Mouse (Mus musculus) intestine, postnatal 0 days (tissue): ENCODE results near the gene Vps9d1. TPM values are rescaled to one million over a fixed set of nuclear protein-coding genes. Genes with fewer than 3 reads are reported as not detected.
"Not testable (repeated sequence)": the region's sequence is repeated elsewhere in the genome, so short reads cannot be mapped to it uniquely, and the experiment has no call there.

ENCODE experiments used
- ATAC-seq: fragments of 200-750 bp; cut with Nextera tagmentation; 2 replicates; pipeline ENCODE4 v1.8.0; 2017; ENCODE audit warnings: mild to moderate bottlenecking, moderate TSS enrichment, moderate library complexity
- H3K27ac ChIP-seq: fragments of 300-500 bp; sonication (generic); 2 replicates; pipeline ENCODE4 v1.5.1; 2014; ENCODE audit warnings: mild to moderate bottlenecking, low read depth, low read length, moderate library complexity
- H3K27me3 ChIP-seq: fragments of 300-500 bp; sonication (generic); replicated peaks from 2 replicates; pipeline ENCODE4 v1.6.1; 2014; ENCODE audit warnings: low read length, mixed read lengths; ENCODE audit not compliant: control insufficient read depth, insufficient read depth
- H3K36me3 ChIP-seq: fragments of 300-500 bp; sonication (generic); 2 replicates; pipeline ENCODE4 v1.6.1; 2014; ENCODE audit warnings: mild to moderate bottlenecking, moderate library complexity; ENCODE audit not compliant: control insufficient read depth, insufficient read depth
- H3K4me1 ChIP-seq: fragments of 300-500 bp; sonication (generic); replicated peaks from 2 replicates; pipeline ENCODE4 v1.6.1; 2014; ENCODE audit warnings: antibody characterized with exemption, low read length, mixed read lengths; ENCODE audit not compliant: control insufficient read depth, insufficient read depth
- H3K4me2 ChIP-seq: fragments of 300-500 bp; sonication (generic); replicated peaks from 2 replicates; pipeline ENCODE4 v1.6.1; 2014; ENCODE audit warnings: low read depth, mild to moderate bottlenecking, moderate library complexity
- H3K4me3 ChIP-seq: fragments of 300-500 bp; sonication (generic); 2 replicates; pipeline ENCODE4 v1.5.1; 2014; ENCODE audit warnings: low read depth, low read length
- H3K9ac ChIP-seq: fragments of 300-500 bp; sonication (generic); 2 replicates; pipeline ENCODE4 v1.6.1; 2014; ENCODE audit warnings: mild to moderate bottlenecking, low read depth, low read length
- H3K9me3 ChIP-seq: fragments of 300-500 bp; sonication (generic); 2 replicates; pipeline ENCODE4 v1.6.1; 2016; ENCODE audit warnings: mixed run types; ENCODE audit not compliant: control insufficient read depth
- CTCF ChIP-seq: sonication (generic); IDR thresholded peaks from 2 replicates; pipeline ENCODE4 v1.5.1; 2016; ENCODE audit warnings: low read depth, mild to moderate bottlenecking, control low read depth, antibody characterized with exemption, moderate library complexity
- WGBS: fragments of 180-500 bp; shearing (Covaris S2); extraction: QIAGEN DNeasy Blood & Tissue Kit; methylation state at CpG from one replicate; pipeline ENCODE4 v1.1.7; 2014; 5-methylcytosine and 5-hydroxymethylcytosine counted together
- polyA plus RNA-seq: library from polyadenylated mRNA; unstranded; fragments of >200 nt; fragmentation: Nextera tagmentation; extraction: Ambion mirVana; gene quantifications from 2 replicates; pipeline ENCODE4 v1.2.1, GENCODE M21; 2015

The Vps9d1 gene
- polyA plus RNA-seq, 1 experiment from 2014 or later = 7.1 TPM

GRCm38 (mm10) chr8:123267926-123268656 is 13.9 kb upstream of the Vps9d1 start:
- Histone ChIP-seq H3K9me3 (no peaks in the 10 kb centered on the region), H3K36me3 (peaks cover 61% of the 10 kb centered on the region), H3K27ac (no peak overlapping the region), H3K4me2 (no peak overlapping the region), H3K4me3 (no peak overlapping the region), H3K4me1 (no peaks in the 10 kb centered on the region; the same call in 1 of the 2 replicates), H3K9ac (no peak overlapping the region), H3K27me3 (no peaks in the 10 kb centered on the region)
- no peak for TF ChIP-seq CTCF
- 0 out of 2 replicates have a peak, but pooled peaks have one; percentile 37 for ATAC-seq
- WGBS = 68% methylated on average over 14 of the region's 14 CpGs

DNA sequence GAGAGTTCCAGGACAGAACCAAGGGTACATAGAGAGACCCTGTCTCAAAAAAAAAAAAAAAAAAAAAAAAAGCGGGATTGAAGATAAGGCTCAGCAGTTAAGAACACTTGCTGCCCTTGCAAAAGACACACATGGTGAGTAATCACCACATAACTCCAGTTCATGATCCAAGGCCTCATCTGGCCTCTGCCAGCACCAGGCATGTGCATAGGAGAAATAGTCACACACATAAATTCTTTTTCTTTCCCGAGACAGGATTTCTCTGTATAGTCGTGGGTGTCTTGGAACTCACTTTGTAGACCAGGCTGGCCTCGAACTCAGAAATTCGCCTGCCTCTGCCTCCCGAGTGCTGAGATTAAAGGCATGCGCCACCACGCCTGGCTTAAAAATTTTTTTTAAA is 3.4 kb upstream of the Vps9d1 start:
- H3K27ac ChIP-seq, H3K4me2 ChIP-seq, H3K4me3 ChIP-seq, H3K9me3 ChIP-seq, H3K4me1 ChIP-seq, H3K9ac ChIP-seq, H3K27me3 ChIP-seq, ATAC-seq: not testable (repeated sequence)
- peaks cover 48% of the 10 kb centered on the region for H3K36me3 ChIP-seq
- 90% methylated on average over 8 of the region's 8 CpGs for WGBS

- no peaks in the 10 kb centered on the region for H3K9me3 ChIP-seq
- peaks cover 45% of the 10 kb centered on the region for H3K36me3 ChIP-seq
- WGBS = 94% methylated on average over 3 of the region's 3 CpGs
- 0 out of 2 replicates have a peak, but pooled peaks cover 2% of the 10 kb centered on the region for H3K4me1 ChIP-seq
- no peak for TF ChIP-seq CTCF
- no peaks in the 10 kb centered on the region for H3K27me3 ChIP-seq
- no peak overlapping the region for H3K4me3 ChIP-seq
- H3K4me2 ChIP-seq = no peak overlapping the region
- no peak overlapping the region for H3K9ac ChIP-seq
- no peak for ATAC-seq
- H3K27ac ChIP-seq = no peak overlapping the region
These were observed 3.0 kb upstream of the Vps9d1 start for GRCm38 (mm10) chr8:123257114-123257513.

DNA sequence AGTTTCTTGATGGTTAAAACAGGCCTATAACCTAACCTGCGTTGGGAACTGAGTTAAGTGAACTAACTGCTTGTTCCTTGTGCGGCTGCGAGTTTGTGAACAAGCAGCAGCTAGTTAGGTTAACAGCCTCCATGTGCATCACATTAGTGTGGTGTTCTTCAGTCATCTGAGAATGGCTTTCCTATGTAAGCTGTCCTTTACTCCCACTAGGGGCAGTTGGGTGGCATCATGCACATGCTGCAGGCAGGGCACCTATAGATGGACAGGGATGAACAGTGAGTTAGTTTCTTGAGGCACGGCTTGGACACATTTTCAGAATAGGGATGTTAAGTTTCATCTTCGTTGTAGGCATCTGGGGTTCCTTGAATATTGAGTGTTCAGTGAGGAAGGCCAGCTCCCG is 1.0 kb upstream of the Vps9d1 start:
- WGBS = 64% methylated on average over 6 of the region's 6 CpGs
- H3K36me3 ChIP-seq = peaks cover 44% of the 10 kb centered on the region
- TF ChIP-seq CTCF = peak; percentile 55

GRCm38 (mm10) chr8:123253451-123254098 is 573 bp downstream of the Vps9d1 start:
- TF ChIP-seq CTCF = no peak

More for the DNA sequence above, 1.0 kb upstream of the Vps9d1 start:
- H3K4me1 ChIP-seq = 0 out of 2 replicates have a peak, but pooled peaks cover 2% of the 10 kb centered on the region
- H3K27ac ChIP-seq = no peak overlapping the region
- peak overlapping the region; percentile 96 for H3K4me2 ChIP-seq
- ATAC-seq = no peak
- no peaks in the 10 kb centered on the region for H3K27me3 ChIP-seq
- H3K9me3 ChIP-seq = no peaks in the 10 kb centered on the region
- peak overlapping the region; percentile 91; the same call in 1 of the 2 replicates for H3K9ac ChIP-seq
- peak overlapping the region; percentile 71 for H3K4me3 ChIP-seq

GRCm38 (mm10) chr8:123252925-123253324 is 1.2 kb downstream of the Vps9d1 start:
- no peaks in the 10 kb centered on the region for H3K9me3 ChIP-seq
- peaks cover 43% of the 10 kb centered on the region for H3K36me3 ChIP-seq
- no peak for ATAC-seq
- no peaks in the 10 kb centered on the region for H3K27me3 ChIP-seq
- peak overlapping the region; percentile 71; the same call in 1 of the 2 replicates for H3K4me3 ChIP-seq
- TF ChIP-seq CTCF = no peak
- H3K4me1 ChIP-seq = 0 out of 2 replicates have a peak, but pooled peaks cover 2% of the 10 kb centered on the region
- no peak overlapping the region for H3K9ac ChIP-seq
- H3K4me2 ChIP-seq = peak overlapping the region; percentile 96
- 40% methylated on average over 4 of the region's 4 CpGs for WGBS
- H3K27ac ChIP-seq = no peak overlapping the region

More at GRCm38 (mm10) chr8:123253451-123254098, 573 bp downstream of the Vps9d1 start:
- Histone ChIP-seq H3K27me3 (no peaks in the 10 kb centered on the region), H3K36me3 (peaks cover 42% of the 10 kb centered on the region), H3K9me3 (no peaks in the 10 kb centered on the region), H3K27ac (peak overlapping the region; percentile 82), H3K4me3 (peak overlapping the region; percentile 71), H3K4me1 (0 out of 2 replicates have a peak, but pooled peaks cover 2% of the 10 kb centered on the region), H3K9ac (peak overlapping the region; percentile 91), H3K4me2 (peak overlapping the region; percentile 96)
- ATAC-seq = peak; percentile 26
- under 1% methylated on average over 38 of the region's 40 CpGs for WGBS
